Mouse (Mus musculus) intestine, embryonic 16.5 days (tissue): ENCODE results near the gene Ccl28. TPM values are rescaled to one million over a fixed set of nuclear protein-coding genes. Genes with fewer than 3 reads are reported as not detected.

Experiments used
- ATAC-seq: fragments of 200-750 bp; cut with Nextera tagmentation; 2 replicates; pipeline ENCODE4 v1.8.0; 2017; ENCODE audit warnings: moderate TSS enrichment, moderate library complexity
- H3K27ac ChIP-seq: fragments of 300-500 bp; sonication (generic); 2 replicates; pipeline ENCODE4 v1.5.1; 2014; ENCODE audit warnings: mild to moderate bottlenecking, low read length
- H3K27me3 ChIP-seq: fragments of 300-500 bp; sonication (generic); replicated peaks from 2 replicates; pipeline ENCODE4 v1.6.1; 2014; ENCODE audit warnings: low read length, control low read depth, mixed read lengths; ENCODE audit not compliant: control insufficient read depth, insufficient read depth
- H3K36me3 ChIP-seq: fragments of 300-500 bp; sonication (generic); 2 replicates; pipeline ENCODE4 v1.6.1; 2014; ENCODE audit warnings: low read length, control low read depth; ENCODE audit not compliant: control insufficient read depth, insufficient read depth
- H3K4me1 ChIP-seq: fragments of 300-500 bp; sonication (generic); 2 replicates; pipeline ENCODE4 v1.6.1; 2014; ENCODE audit warnings: low read length, control low read depth, mixed read lengths; ENCODE audit not compliant: control insufficient read depth, insufficient read depth
- H3K4me2 ChIP-seq: fragments of 300-500 bp; sonication (generic); 2 replicates; pipeline ENCODE4 v1.6.1; 2014; ENCODE audit warnings: low read depth, low read length, control low read depth
- H3K4me3 ChIP-seq: fragments of 300-500 bp; sonication (generic); 2 replicates; pipeline ENCODE4 v1.5.1; 2014; ENCODE audit warnings: mild to moderate bottlenecking, low read length
- H3K9ac ChIP-seq: fragments of 300-500 bp; sonication (generic); 2 replicates; pipeline ENCODE4 v1.6.1; 2014; ENCODE audit warnings: low read depth, low read length
- H3K9me3 ChIP-seq: fragments of 300-500 bp; sonication (generic); 2 replicates; pipeline ENCODE4 v1.6.1; 2016; ENCODE audit warnings: low read length, control low read depth; ENCODE audit not compliant: control insufficient read depth
- WGBS: fragments of 180-500 bp; shearing (Covaris S2); extraction: QIAGEN DNeasy Blood & Tissue Kit; methylation state at CpG from one replicate; pipeline ENCODE4 v1.1.7; 2014; 5-methylcytosine and 5-hydroxymethylcytosine counted together
- polyA plus RNA-seq: library from polyadenylated mRNA; unstranded; fragments of >200 nt; fragmentation: Nextera tagmentation; extraction: Ambion mirVana; gene quantifications from 2 replicates; pipeline ENCODE4 v1.2.1, GENCODE M21; 2015

Gene Ccl28
- polyA plus RNA-seq, 1 experiment from 2014 or later = 0.44 TPM

DNA sequence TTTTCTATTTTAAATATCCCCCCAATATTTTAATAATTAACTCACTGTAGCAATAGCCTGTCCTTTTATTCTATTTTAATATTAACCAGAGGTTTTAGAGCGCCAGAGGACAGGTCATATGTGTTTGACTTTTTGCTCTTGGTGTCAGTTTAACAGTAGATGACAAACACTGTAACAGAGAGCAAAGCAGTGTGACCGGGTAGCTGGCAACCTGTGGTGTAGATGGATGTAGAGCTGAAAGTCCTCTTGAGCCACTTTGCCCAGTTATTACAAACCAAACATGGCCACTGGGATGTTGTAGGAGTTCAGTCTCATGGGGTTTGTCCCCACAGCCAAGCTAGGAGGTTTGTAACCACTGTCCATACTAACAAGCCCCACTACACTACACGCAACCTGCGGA, 74.8 kb downstream of the Ccl28 start:
- peaks cover 8% of the 10 kb centered on the region for H3K36me3 ChIP-seq

More for the DNA sequence above, 74.8 kb downstream of the Ccl28 start:
- no peak overlapping the region for H3K4me2 ChIP-seq
- H3K4me1 ChIP-seq = peaks cover 11% of the 10 kb centered on the region
- no peak for ATAC-seq
- H3K27me3 ChIP-seq = no peaks in the 10 kb centered on the region
- no peaks in the 10 kb centered on the region for H3K9me3 ChIP-seq
- no peak overlapping the region for H3K4me3 ChIP-seq
- 85% methylated on average over 4 of the region's 4 CpGs for WGBS
- H3K27ac ChIP-seq = no peak overlapping the region
- no peak overlapping the region for H3K9ac ChIP-seq

Other genes with a start within 250 kb of the Ccl28 start
- 51.3 and 56.3 TPM in 2 replicates for gene Paip1, start 195.2 kb upstream of the Ccl28 start, polyA plus RNA-seq
- gene 4833420G17Rik, start 161.1 kb upstream of the Ccl28 start, polyA plus RNA-seq = 41.6 and 44.2 TPM in 2 replicates
- gene Tmem267, start 135.8 kb upstream of the Ccl28 start, polyA plus RNA-seq = 1.2 and 2.1 TPM in 2 replicates
- gene 3110070M22Rik, start 135.4 kb upstream of the Ccl28 start, polyA plus RNA-seq = 0.92 and 1.1 TPM in 2 replicates
- 247 and 266 TPM in 2 replicates for gene Hmgcs1, start 66.6 kb downstream of the Ccl28 start, polyA plus RNA-seq
- 0.39 and 0.48 TPM in 2 replicates for gene Nim1k, start 132.1 kb downstream of the Ccl28 start, polyA plus RNA-seq
- 18.0 and 21.4 TPM in 2 replicates for gene Zfp131, start 167.1 kb downstream of the Ccl28 start, polyA plus RNA-seq
- not detected in 2 replicates for gene AF067063, start 206.4 kb downstream of the Ccl28 start, polyA plus RNA-seq
- gene D13Ertd608e, start 212.2 kb downstream of the Ccl28 start, polyA plus RNA-seq = not detected in 2 replicates